Mouse (Mus musculus): ENCODE measurements around the gene Lrrc8b. TPM values are rescaled to one million over a fixed set of nuclear protein-coding genes. Genes with fewer than 3 reads are reported as not detected.

Gene Lrrc8b
- total RNA-seq, 2 experiments from 2014 or later = 65.5 to 70.3 TPM

Other genes with a start within 250 kb of the Lrrc8b start
- gene Gbp10, start 176.2 kb upstream of the Lrrc8b start, total RNA-seq (2021) = not detected
- under 1 TPM in 1 of 2 experiments, not detected in 1; 0.09 TPM for gene Gm43302, start 122.1 kb upstream of the Lrrc8b start, total RNA-seq (2021)
- under 1 TPM; 0.59 to 0.63 TPM for gene Gbp6, start 122.1 kb upstream of the Lrrc8b start, total RNA-seq (2021)
- 10 to 100 TPM; 23.5 to 27.0 TPM for gene Lrrc8c, start 103.6 kb downstream of the Lrrc8b start, total RNA-seq (2021)